In genomic region chr11:62821893-62822292, GRCm38 (mm10) we compare ENCODE assay signal across 7 mouse cellular contexts. TPM values are rescaled to one million over a fixed set of nuclear protein-coding genes. Genes with fewer than 3 reads are reported as not detected.
DNase-seq lines count a peak whose midpoint lies in the region; ATAC-seq and TF ChIP-seq lines count a peak whose summit lies in the region.

No protein-coding gene starts in this region.

- H3K27me3 ChIP-seq in liver, embryonic 14.5 days (ENCODE audit: control insufficient read depth, insufficient read depth, low read length): no peaks in the 10 kb centered on the region; the same call in 1 of the 2 replicates

- no peak overlapping the region for H3K9ac ChIP-seq in liver, embryonic 14.5 days (replicated peaks)

- no peak for TF ChIP-seq CTCF in liver, embryonic 14.5 days (IDR thresholded peaks at IDR 0.05; ENCODE audit: low read depth)

- peak overlapping the region; percentile 13; the same call in 1 of the 2 replicates for H3K4me2 ChIP-seq in liver, embryonic 14.5 days (ENCODE audit: low read depth)

- peak; percentile 58 for ATAC-seq in CD4-positive, CD25-positive, alpha-beta regulatory T cell, adult 4 months
- peak; percentile 28 to 39; a peak in 2 of 4 replicates for ATAC-seq in hematopoietic stem cell, adult 5-6 weeks (replicated peaks in 1 of 2; ENCODE audit: insufficient read depth in 1 of 2, low FRiP score in 2 of 2, low TSS enrichment in 1 of 2, low read depth in 1 of 2, poor library complexity in 2 of 2, severe bottlenecking in 2 of 2)
- no peak for ATAC-seq in liver, embryonic 14.5 days (ENCODE audit: insufficient read depth)

- H3K36me3 ChIP-seq in liver, embryonic 14.5 days (replicated peaks; ENCODE audit: control insufficient read depth, insufficient read depth, low read depth): no peaks in the 10 kb centered on the region

- H3K9me3 ChIP-seq in liver, embryonic 14.5 days (ENCODE audit: control insufficient read depth, low read length): no peaks in the 10 kb centered on the region

- WGBS in liver, embryonic 14.5 days (ENCODE audit: insufficient replicate concordance): 25% methylated on average over 5 of the region's 5 CpGs

- DNase-seq in adrenal gland, postnatal 36 days: peak; percentile 26 to 27
- no peak for DNase-seq in liver, embryonic 14.5 days (ENCODE audit: low read depth in 3 of 3, low spot score in 3 of 3)
- DNase-seq in retina, postnatal 1 day: peak; percentile 18
- no peak for DNase-seq in ovary, adult 18-20 months (ENCODE audit: low spot score)
- no peak for DNase-seq in cerebellum, adult 9-11 months

- H3K4me1 ChIP-seq in liver, embryonic 14.5 days (replicated peaks; ENCODE audit: control insufficient read depth in 2 of 2, insufficient read depth in 2 of 2, low read length in 1 of 2): peaks cover 2 to 24% of the 10 kb centered on the region in 2 experiments; a peak in 2 of 4 replicates

- H3K4me3 ChIP-seq in liver, embryonic 14.5 days (ENCODE audit: insufficient read depth in 1 of 2, low read depth in 2 of 2, low read length in 2 of 2): no peak overlapping the region

- no peak for TF ChIP-seq EP300 in liver, embryonic 14.5 days (IDR thresholded peaks at IDR 0.05; ENCODE audit: low read depth)

- H3K27ac ChIP-seq in liver, embryonic 14.5 days: no peak overlapping the region

RNA-seq across cellular contexts. Expression of gene Trim16, which starts 1.9 kb away (rescaled TPM):
- 1 to 10 TPM; 2.5 to 4.3 TPM for polyA plus RNA-seq in CD4-positive, CD25-positive, alpha-beta regulatory T cell, adult 4 months (2017; shearing (Covaris generic))
- total RNA-seq in adrenal gland, postnatal 36 days (2021): 1 to 10 TPM; 5.8 to 6.6 TPM
- 13.2 and 22.3 TPM in 2 replicates for total RNA-seq in hematopoietic stem cell, adult 5-6 weeks (2017)
- polyA plus RNA-seq in liver, embryonic 14.5 days (2012; rRNA removed): 0.39 and 0.61 TPM in 2 replicates
- polyA plus RNA-seq in liver, embryonic 14.5 days (2014; fragmentation: Nextera tagmentation; extraction: Ambion mirVana): 0.43 and 0.49 TPM in 2 replicates

RNA-seq across cellular contexts. Expression of gene Fbxw10, which starts 25.0 kb away (rescaled TPM):
- 1 to 10 TPM; 8.4 to 9.6 TPM for polyA plus RNA-seq in CD4-positive, CD25-positive, alpha-beta regulatory T cell, adult 4 months (2017; shearing (Covaris generic))
- total RNA-seq in adrenal gland, postnatal 36 days (2021): under 1 TPM; 0.72 to 0.83 TPM
- total RNA-seq in hematopoietic stem cell, adult 5-6 weeks (2017): 4.4 and 6.5 TPM in 2 replicates
- 0.08 TPM in 1 of 2 replicates, not detected in the other for polyA plus RNA-seq in liver, embryonic 14.5 days (2012; rRNA removed)
- polyA plus RNA-seq in liver, embryonic 14.5 days (2014; fragmentation: Nextera tagmentation; extraction: Ambion mirVana): 0.16 TPM in 1 of 2 replicates, not detected in the other

RNA-seq across cellular contexts. Expression of gene Zfp286, which starts 32.6 kb away (rescaled TPM):
- polyA plus RNA-seq in CD4-positive, CD25-positive, alpha-beta regulatory T cell, adult 4 months (2017; shearing (Covaris generic)): 1 to 10 TPM; 3.8 to 4.3 TPM
- 1 to 10 TPM; 1.8 to 2.3 TPM for total RNA-seq in adrenal gland, postnatal 36 days (2021)
- total RNA-seq in hematopoietic stem cell, adult 5-6 weeks (2017): 7.8 and 9.7 TPM in 2 replicates
- 0.45 and 0.48 TPM in 2 replicates for polyA plus RNA-seq in liver, embryonic 14.5 days (2012; rRNA removed)
- 0.80 and 1.4 TPM in 2 replicates for polyA plus RNA-seq in liver, embryonic 14.5 days (2014; fragmentation: Nextera tagmentation; extraction: Ambion mirVana)

RNA-seq across cellular contexts. Expression of gene Tvp23b, which starts 57.4 kb away (rescaled TPM):
- 10 to 100 TPM; 57.6 to 61.6 TPM for polyA plus RNA-seq in CD4-positive, CD25-positive, alpha-beta regulatory T cell, adult 4 months (2017; shearing (Covaris generic))
- total RNA-seq in adrenal gland, postnatal 36 days (2021): 10 to 100 TPM; 50.8 to 56.2 TPM
- 43.8 and 46.2 TPM in 2 replicates for total RNA-seq in hematopoietic stem cell, adult 5-6 weeks (2017)
- polyA plus RNA-seq in liver, embryonic 14.5 days (2012; rRNA removed): 8.5 and 12.9 TPM in 2 replicates
- polyA plus RNA-seq in liver, embryonic 14.5 days (2014; fragmentation: Nextera tagmentation; extraction: Ambion mirVana): 25.3 and 26.3 TPM in 2 replicates

Comparison
In these comparisons a context has a peak if more than half of its experiments do, and no peak if none do; other contexts are left out.
1. DNase-seq: peak in adrenal gland, postnatal 36 days (2 of 2) and retina, postnatal 1 day (single experiment); none in liver, embryonic 14.5 days (0 of 3), ovary, adult 18-20 months (single experiment) and cerebellum, adult 9-11 months (single experiment).